Mouse (Mus musculus): ENCODE results near the gene Dennd4b. TPM values are rescaled to one million over a fixed set of nuclear protein-coding genes. Genes with fewer than 3 reads are reported as not detected.
A peak's percentile ranks its signal among the peaks of the same experiment; 100 is the strongest.

The Dennd4b gene
- polyA plus RNA-seq (2012; fragmentation: generic; extraction: Trizol): 6.6 TPM

DNA sequence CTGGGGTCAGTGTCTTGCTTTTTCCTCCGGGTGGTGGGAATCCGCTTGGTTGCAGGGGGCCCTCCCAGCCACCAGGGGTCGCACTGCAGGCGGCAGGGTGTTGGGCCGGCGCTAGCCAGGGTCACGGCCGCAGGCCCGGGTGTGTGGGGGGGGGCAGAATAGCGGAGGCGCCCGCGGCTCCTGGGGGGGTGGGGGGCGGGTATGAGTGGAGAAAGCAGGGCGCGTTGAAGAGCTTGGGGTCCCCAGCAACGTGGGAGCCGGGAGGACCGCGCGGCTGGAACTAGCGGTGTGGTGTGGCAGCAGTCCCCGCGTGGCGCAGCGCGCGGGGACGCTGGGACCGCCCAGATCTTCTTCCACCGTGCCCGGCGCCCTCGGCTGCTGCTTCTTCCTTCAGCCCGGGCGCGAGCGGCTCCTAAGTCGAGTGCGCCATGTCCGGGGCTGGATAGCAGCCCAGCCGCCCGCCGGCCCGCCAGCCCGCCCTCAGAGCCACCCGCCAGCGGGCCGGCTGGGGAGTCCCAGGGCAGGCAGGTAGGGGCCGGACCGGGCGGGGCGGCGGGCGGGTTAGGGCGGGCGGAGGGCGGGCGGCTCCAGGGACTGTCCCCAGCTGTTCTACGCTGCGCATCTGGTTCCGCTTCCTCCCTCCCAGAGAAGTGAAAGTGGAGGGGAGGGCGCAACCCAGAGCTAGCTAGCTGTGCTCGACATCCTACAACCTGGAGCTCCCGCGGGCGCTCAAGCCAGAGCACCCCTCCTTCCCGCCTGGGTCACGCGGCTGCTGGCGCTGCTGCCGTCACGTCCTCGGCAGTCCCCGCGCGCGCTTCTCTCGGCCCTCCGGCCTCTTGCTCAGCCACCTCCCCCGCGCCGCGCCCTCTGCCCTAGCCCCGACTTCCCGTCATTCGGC, at the start of gene Dennd4b:
Gene Dennd4b, plus strand, starts transcription at position 152 of the 898 bp plus-strand sequence.
- Histone ChIP-seq H3K79me2 (ENCODE audit: control insufficient read depth, insufficient read depth) (no peaks in the 10 kb centered on the region), H3K4me2 (ENCODE audit: low read depth) (peak within 1 kb of the TSS; percentile 89), H3K4me3 (peak within 1 kb of the TSS; percentile 55), H3ac (ENCODE audit: control insufficient read depth, insufficient read length) (peak within 1 kb of the TSS; percentile 82), H3K27me3 (ENCODE audit: control insufficient read depth, insufficient read depth, insufficient read length) (no peaks in the 10 kb centered on the region), H3K36me3 (ENCODE audit: control insufficient read depth, insufficient read depth) (peaks cover 10% of the 10 kb centered on the region)
- no peak for TF ChIP-seq CEBPB (IDR thresholded peaks at IDR 0.05; ENCODE audit: insufficient read depth, poor library complexity, severe bottlenecking)
- TF ChIP-seq MYOG (IDR thresholded peaks at IDR 0.05; ENCODE audit: control insufficient read depth in 1 of 3, insufficient read depth in 1 of 3, insufficient read length in 2 of 3, low read depth in 2 of 3): peak in 1 of 3 experiments; percentile 54
- TF ChIP-seq USF1 (IDR thresholded peaks at IDR 0.05; ENCODE audit: low read depth): no peak
- no peak for TF ChIP-seq TCF12 (IDR thresholded peaks at IDR 0.05; ENCODE audit: insufficient read depth, poor library complexity, severe bottlenecking)
- no peak for TF ChIP-seq TCF3 (IDR thresholded peaks at IDR 0.05; ENCODE audit: insufficient read length, low read depth)
- TF ChIP-seq POLR2AphosphoS2 (IDR thresholded peaks at IDR 0.05; ENCODE audit: insufficient read length, low read depth): no peak
- TF ChIP-seq MYOD1 (IDR thresholded peaks at IDR 0.05; ENCODE audit: control insufficient read depth in 1 of 3, insufficient read length in 2 of 3, low read depth in 2 of 3): peak in 2 of 3 experiments; percentile 43 to 53
- TF ChIP-seq POLR2A (IDR thresholded peaks at IDR 0.05; ENCODE audit: insufficient read length, low read depth): peak; percentile 74
- TF ChIP-seq SRF (IDR thresholded peaks at IDR 0.05; ENCODE audit: control insufficient read depth, insufficient read length, low read depth): no peak

DNA sequence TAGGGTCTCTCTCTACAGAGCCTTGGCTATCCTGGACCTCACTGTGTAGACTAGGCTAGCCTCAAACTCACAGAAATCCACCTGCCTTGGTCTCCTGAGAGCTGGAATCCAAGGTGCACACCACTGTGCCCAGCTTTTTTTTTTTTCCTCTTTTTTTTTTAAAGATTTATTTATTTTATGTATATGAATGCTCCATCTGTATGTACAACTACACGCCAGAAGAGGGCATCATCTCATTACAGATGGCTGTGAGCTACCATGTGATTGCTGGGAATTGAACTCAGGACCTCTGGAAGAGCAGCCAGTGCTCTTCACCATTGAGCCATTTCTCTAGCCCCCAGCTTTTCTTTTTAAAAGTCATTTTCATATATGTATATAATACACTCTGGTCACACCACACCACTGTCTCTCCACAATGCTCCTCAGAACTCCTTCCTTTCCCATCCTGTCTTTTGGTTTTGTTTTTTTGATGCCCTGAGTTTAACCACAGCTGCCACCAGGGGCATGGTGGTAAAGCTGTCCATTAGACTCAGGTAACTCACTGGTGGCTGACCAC, 49.1 kb upstream of the Dennd4b start:
- no peaks in the 10 kb centered on the region for H3K27me3 ChIP-seq (ENCODE audit: control insufficient read depth, insufficient read depth, insufficient read length)
- H3K4me2 ChIP-seq (ENCODE audit: low read depth): no peak overlapping the region
- no peak overlapping the region for H3ac ChIP-seq (ENCODE audit: control insufficient read depth, insufficient read length)
- peaks cover 17% of the 10 kb centered on the region for H3K36me3 ChIP-seq (ENCODE audit: control insufficient read depth, insufficient read depth)
- no peak overlapping the region for H3K4me3 ChIP-seq
- H3K79me2 ChIP-seq (ENCODE audit: control insufficient read depth, insufficient read depth): peaks cover 25% of the 10 kb centered on the region
- TF ChIP-seq MYOD1 (IDR thresholded peaks at IDR 0.05; ENCODE audit: control insufficient read depth in 1 of 3, insufficient read length in 2 of 3, low read depth in 2 of 3) (no peak), USF1 (IDR thresholded peaks at IDR 0.05; ENCODE audit: low read depth) (peak; percentile 1)

DNA sequence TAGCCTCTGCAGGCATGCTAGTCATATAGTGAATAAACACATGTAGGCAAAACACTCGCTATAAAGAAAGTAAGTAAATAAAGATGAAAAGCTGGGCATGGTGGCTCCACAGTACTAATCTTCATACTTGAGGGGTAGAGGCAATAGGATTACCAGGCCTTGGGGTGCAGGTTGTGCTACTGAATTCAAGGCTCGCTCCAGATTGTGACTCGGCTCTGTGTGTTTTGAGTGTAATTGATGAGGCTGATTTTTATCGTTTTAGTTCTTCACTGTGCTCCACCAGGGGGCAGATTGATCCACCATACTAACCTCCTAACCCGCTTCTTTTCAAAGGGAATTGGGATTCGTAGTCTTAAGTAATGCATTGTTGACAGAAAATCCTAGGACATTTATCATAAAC, 44.9 kb upstream of the Dennd4b start:
- H3K27me3 ChIP-seq (ENCODE audit: control insufficient read depth, insufficient read depth, insufficient read length): no peaks in the 10 kb centered on the region
- H3ac ChIP-seq (ENCODE audit: control insufficient read depth, insufficient read length): no peak overlapping the region
- H3K4me3 ChIP-seq: peak overlapping the region; percentile 28
- H3K36me3 ChIP-seq (ENCODE audit: control insufficient read depth, insufficient read depth): no peaks in the 10 kb centered on the region
- peak overlapping the region; percentile 91 for H3K4me2 ChIP-seq (ENCODE audit: low read depth)
- H3K79me2 ChIP-seq (ENCODE audit: control insufficient read depth, insufficient read depth): no peaks in the 10 kb centered on the region
- TF ChIP-seq E2F4 (IDR thresholded peaks at IDR 0.05; ENCODE audit: insufficient read depth) (no peak), POLR2A (IDR thresholded peaks at IDR 0.05; ENCODE audit: insufficient read length, low read depth) (no peak), POLR2AphosphoS2 (IDR thresholded peaks at IDR 0.05; ENCODE audit: insufficient read length, low read depth) (no peak), MYOD1 (IDR thresholded peaks at IDR 0.05; ENCODE audit: control insufficient read depth in 1 of 3, insufficient read length in 2 of 3, low read depth in 2 of 3) (no peak), CEBPB (IDR thresholded peaks at IDR 0.05; ENCODE audit: insufficient read depth, poor library complexity, severe bottlenecking) (no peak), USF1 (IDR thresholded peaks at IDR 0.05; ENCODE audit: low read depth) (no peak), TCF12 (IDR thresholded peaks at IDR 0.05; ENCODE audit: insufficient read depth, poor library complexity, severe bottlenecking) (no peak), REST (IDR thresholded peaks at IDR 0.05; ENCODE audit: insufficient read depth, insufficient read length) (no peak), TCF3 (IDR thresholded peaks at IDR 0.05; ENCODE audit: insufficient read length, low read depth) (no peak), MYOG (IDR thresholded peaks at IDR 0.05; ENCODE audit: control insufficient read depth in 1 of 3, insufficient read depth in 1 of 3, insufficient read length in 2 of 3, low read depth in 2 of 3) (no peak)

DNA sequence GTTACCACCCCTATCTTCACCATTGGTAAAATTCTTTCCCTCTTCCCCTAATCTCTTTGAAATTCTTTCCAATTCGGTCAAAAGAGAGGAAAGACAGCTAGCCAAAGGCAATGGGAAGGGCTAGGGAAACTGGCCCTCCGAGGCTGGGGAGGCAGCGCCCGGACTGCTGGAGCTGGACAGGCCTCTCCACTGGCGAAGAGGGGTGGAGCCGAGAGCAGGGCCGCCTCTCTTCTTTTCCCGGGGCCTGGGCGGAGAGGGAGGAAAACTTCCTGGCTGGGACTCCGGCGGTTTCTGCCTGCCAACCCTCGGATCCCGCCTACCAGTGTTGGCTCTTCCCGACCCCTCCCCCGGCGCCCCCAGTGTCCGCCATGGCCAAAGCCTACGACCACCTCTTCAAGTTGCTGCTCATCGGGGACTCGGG, 44.4 kb upstream of the Dennd4b start:
- no peak overlapping the region for H3ac ChIP-seq (ENCODE audit: control insufficient read depth, insufficient read length)
- peak; percentile 78 for TF ChIP-seq POLR2A (IDR thresholded peaks at IDR 0.05; ENCODE audit: insufficient read length, low read depth)
- TF ChIP-seq E2F4 (IDR thresholded peaks at IDR 0.05; ENCODE audit: insufficient read depth): no peak
- TF ChIP-seq SRF (IDR thresholded peaks at IDR 0.05; ENCODE audit: control insufficient read depth, insufficient read length, low read depth): no peak
- no peak for TF ChIP-seq CEBPB (IDR thresholded peaks at IDR 0.05; ENCODE audit: insufficient read depth, poor library complexity, severe bottlenecking)
- TF ChIP-seq MYOD1 (IDR thresholded peaks at IDR 0.05; ENCODE audit: control insufficient read depth in 1 of 3, insufficient read length in 2 of 3, low read depth in 2 of 3): no peak
- TF ChIP-seq TCF3 (IDR thresholded peaks at IDR 0.05; ENCODE audit: insufficient read length, low read depth): no peak
- TF ChIP-seq REST (IDR thresholded peaks at IDR 0.05; ENCODE audit: insufficient read depth, insufficient read length): no peak
- peak; percentile 51 for TF ChIP-seq POLR2AphosphoS2 (IDR thresholded peaks at IDR 0.05; ENCODE audit: insufficient read length, low read depth)
- peak overlapping the region; percentile 91 for H3K4me2 ChIP-seq (ENCODE audit: low read depth)
- no peaks in the 10 kb centered on the region for H3K36me3 ChIP-seq (ENCODE audit: control insufficient read depth, insufficient read depth)
- peak overlapping the region; percentile 28 for H3K4me3 ChIP-seq
- no peaks in the 10 kb centered on the region for H3K27me3 ChIP-seq (ENCODE audit: control insufficient read depth, insufficient read depth, insufficient read length)
- no peaks in the 10 kb centered on the region for H3K79me2 ChIP-seq (ENCODE audit: control insufficient read depth, insufficient read depth)

DNA sequence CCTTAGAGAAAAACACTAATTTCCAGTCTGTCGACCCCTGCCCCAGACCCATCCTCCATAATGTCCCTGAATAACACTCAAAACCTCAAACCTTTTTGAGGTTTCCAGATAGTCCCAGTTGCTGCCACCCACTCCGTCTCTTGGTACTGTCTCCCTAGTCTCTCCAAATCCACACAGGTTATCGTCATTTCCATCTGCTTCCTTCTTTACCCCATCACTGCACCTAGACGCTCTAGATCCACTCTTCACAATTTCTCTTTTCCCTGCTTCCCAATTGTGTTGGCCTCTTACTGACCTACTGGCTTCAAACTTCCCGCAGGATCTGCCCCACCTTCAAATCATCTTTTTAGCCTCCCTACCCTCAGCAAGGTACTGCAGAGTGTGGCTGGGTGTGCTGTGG, 43.9 kb upstream of the Dennd4b start:
- Histone ChIP-seq H3ac (ENCODE audit: control insufficient read depth, insufficient read length) (no peak overlapping the region), H3K4me3 (peak overlapping the region; percentile 28), H3K36me3 (ENCODE audit: control insufficient read depth, insufficient read depth) (no peaks in the 10 kb centered on the region), H3K27me3 (ENCODE audit: control insufficient read depth, insufficient read depth, insufficient read length) (no peaks in the 10 kb centered on the region), H3K4me2 (ENCODE audit: low read depth) (peak overlapping the region; percentile 91), H3K79me2 (ENCODE audit: control insufficient read depth, insufficient read depth) (no peaks in the 10 kb centered on the region)
- TF ChIP-seq REST (IDR thresholded peaks at IDR 0.05; ENCODE audit: insufficient read depth, insufficient read length): no peak
- TF ChIP-seq POLR2A (IDR thresholded peaks at IDR 0.05; ENCODE audit: insufficient read length, low read depth): no peak
- no peak for TF ChIP-seq CEBPB (IDR thresholded peaks at IDR 0.05; ENCODE audit: insufficient read depth, poor library complexity, severe bottlenecking)
- no peak for TF ChIP-seq E2F4 (IDR thresholded peaks at IDR 0.05; ENCODE audit: insufficient read depth)
- TF ChIP-seq MAX (IDR thresholded peaks at IDR 0.05; ENCODE audit: low read depth): no peak
- no peak for TF ChIP-seq TCF12 (IDR thresholded peaks at IDR 0.05; ENCODE audit: insufficient read depth, poor library complexity, severe bottlenecking)
- no peak for TF ChIP-seq MYOG (IDR thresholded peaks at IDR 0.05; ENCODE audit: control insufficient read depth in 1 of 3, insufficient read depth in 1 of 3, insufficient read length in 2 of 3, low read depth in 2 of 3)
- TF ChIP-seq POLR2AphosphoS2 (IDR thresholded peaks at IDR 0.05; ENCODE audit: insufficient read length, low read depth): no peak
- TF ChIP-seq USF1 (IDR thresholded peaks at IDR 0.05; ENCODE audit: low read depth): no peak
- TF ChIP-seq MYOD1 (IDR thresholded peaks at IDR 0.05; ENCODE audit: control insufficient read depth in 1 of 3, insufficient read length in 2 of 3, low read depth in 2 of 3): no peak
- TF ChIP-seq SRF (IDR thresholded peaks at IDR 0.05; ENCODE audit: control insufficient read depth, insufficient read length, low read depth): no peak
- no peak for TF ChIP-seq TCF3 (IDR thresholded peaks at IDR 0.05; ENCODE audit: insufficient read length, low read depth)

Data from myocyte (in vitro differentiated cells).